Mouse (Mus musculus): ENCODE data around the gene Naaladl2.

The Naaladl2 gene

GRCm38 (mm10) chr3:24705778-24706423, 438.2 kb downstream of the Naaladl2 start:
- in situ Hi-C loops (cut with MboI; ENCODE audit: low sequenced_read_pairs) = no loop called here

GRCm38 (mm10) chr3:24690162-24690915, 453.7 kb downstream of the Naaladl2 start:
- in situ Hi-C loops (cut with MboI; ENCODE audit: low sequenced_read_pairs) = no loop called here

- in situ Hi-C loops (cut with MboI; ENCODE audit: low sequenced_read_pairs) = no loop called here
Observed at GRCm38 (mm10) chr3:24670500-24670899, 473.6 kb downstream of the Naaladl2 start.

- in situ Hi-C loops (cut with MboI; ENCODE audit: low sequenced_read_pairs) = no loop called here
Observed at GRCm38 (mm10) chr3:24668052-24668916, 475.8 kb downstream of the Naaladl2 start.

- in situ Hi-C loops (cut with MboI; ENCODE audit: low sequenced_read_pairs) = no loop called here
Observed at GRCm38 (mm10) chr3:24665408-24665807, 478.7 kb downstream of the Naaladl2 start.

- in situ Hi-C loops (cut with MboI; ENCODE audit: low sequenced_read_pairs) = no loop called here
Observed at GRCm38 (mm10) chr3:24663749-24664148, 480.3 kb downstream of the Naaladl2 start.

- in situ Hi-C loops (cut with MboI; ENCODE audit: low sequenced_read_pairs) = no loop called here
Observed at GRCm38 (mm10) chr3:24630032-24630431, 514.0 kb downstream of the Naaladl2 start.

- in situ Hi-C loops (cut with MboI; ENCODE audit: low sequenced_read_pairs) = no loop called here
Observed at GRCm38 (mm10) chr3:24605485-24605884, 538.6 kb downstream of the Naaladl2 start.

- in situ Hi-C loops (cut with MboI; ENCODE audit: low sequenced_read_pairs) = no loop called here
Observed at GRCm38 (mm10) chr3:24604791-24605320, 539.2 kb downstream of the Naaladl2 start.

- in situ Hi-C loops (cut with MboI; ENCODE audit: low sequenced_read_pairs) = no loop called here
Observed at GRCm38 (mm10) chr3:24595447-24595846, 548.6 kb downstream of the Naaladl2 start.

- in situ Hi-C loops (cut with MboI; ENCODE audit: low sequenced_read_pairs) = no loop called here
Observed at GRCm38 (mm10) chr3:24556617-24557016, 587.4 kb downstream of the Naaladl2 start.

- in situ Hi-C loops (cut with MboI; ENCODE audit: low sequenced_read_pairs) = no loop called here
Observed at GRCm38 (mm10) chr3:24553701-24554100, 590.4 kb downstream of the Naaladl2 start.

- in situ Hi-C loops (cut with MboI; ENCODE audit: low sequenced_read_pairs) = no loop called here
Observed at GRCm38 (mm10) chr3:24552631-24553030, 591.4 kb downstream of the Naaladl2 start.

GRCm38 (mm10) chr3:24533775-24534458, 610.1 kb downstream of the Naaladl2 start:
- in situ Hi-C loops (cut with MboI; ENCODE audit: low sequenced_read_pairs) = no loop called here

- in situ Hi-C loops (cut with MboI; ENCODE audit: low sequenced_read_pairs) = no loop called here
Observed at GRCm38 (mm10) chr3:24514918-24515317, 629.1 kb downstream of the Naaladl2 start.

- in situ Hi-C loops (cut with MboI; ENCODE audit: low sequenced_read_pairs) = no loop called here
Observed at GRCm38 (mm10) chr3:24486456-24487112, 657.5 kb downstream of the Naaladl2 start.

GRCm38 (mm10) chr3:24463941-24464340, 680.1 kb downstream of the Naaladl2 start:
- in situ Hi-C loops (cut with MboI; ENCODE audit: low sequenced_read_pairs) = no loop called here

- in situ Hi-C loops (cut with MboI; ENCODE audit: low sequenced_read_pairs) = no loop called here
Observed at GRCm38 (mm10) chr3:24440621-24441020, 703.4 kb downstream of the Naaladl2 start.

- in situ Hi-C loops (cut with MboI; ENCODE audit: low sequenced_read_pairs) = no loop called here
Observed at GRCm38 (mm10) chr3:24432761-24433160, 711.3 kb downstream of the Naaladl2 start.

- in situ Hi-C loops (cut with MboI; ENCODE audit: low sequenced_read_pairs) = no loop called here
Observed at GRCm38 (mm10) chr3:24391737-24392136, 752.3 kb downstream of the Naaladl2 start.

Data from CH12F3 (cell line).